Mouse (Mus musculus) kidney, postnatal 0 days (tissue): ENCODE results near the gene Srrm2. TPM values are rescaled to one million over a fixed set of nuclear protein-coding genes. Genes with fewer than 3 reads are reported as not detected.

Experiments used
- ATAC-seq: fragments of 200-750 bp; cut with Nextera tagmentation; replicated peaks from 2 replicates; pipeline ENCODE4 v1.8.0; 2017; ENCODE audit warnings: low read depth, moderate number of reproducible peaks, moderate TSS enrichment, moderate library complexity; ENCODE audit not compliant: low FRiP score
- DNase-seq: peaks from one replicate; pipeline ENCODE4 v3.0.0-alpha.2; 2016; ENCODE audit warnings: low spot score
- H3K27ac ChIP-seq: fragments of 300-500 bp; sonication (generic); 2 replicates; pipeline ENCODE4 v1.5.1; 2014; ENCODE audit warnings: mild to moderate bottlenecking
- H3K27me3 ChIP-seq: fragments of 300-500 bp; sonication (generic); 2 replicates; pipeline ENCODE4 v1.6.1; 2014; ENCODE audit warnings: low read length, mixed read lengths; ENCODE audit not compliant: insufficient read depth
- H3K36me3 ChIP-seq: fragments of 300-500 bp; sonication (generic); 2 replicates; pipeline ENCODE4 v1.6.1; 2014; ENCODE audit warnings: low read length, mixed read lengths; ENCODE audit not compliant: insufficient read depth
- H3K4me1 ChIP-seq: fragments of 300-500 bp; sonication (generic); replicated peaks from 2 replicates; pipeline ENCODE4 v1.6.1; 2014; ENCODE audit warnings: antibody characterized with exemption, low read length, mixed read lengths; ENCODE audit not compliant: insufficient read depth
- H3K4me2 ChIP-seq: fragments of 300-500 bp; sonication (generic); 2 replicates; pipeline ENCODE4 v1.6.1; 2014; ENCODE audit warnings: mild to moderate bottlenecking, low read length, moderate library complexity, mixed read lengths
- H3K4me3 ChIP-seq: fragments of 300-500 bp; sonication (generic); replicated peaks from 2 replicates; pipeline ENCODE4 v1.5.1; 2014; ENCODE audit warnings: low read depth, low read length
- H3K9ac ChIP-seq: fragments of 300-500 bp; sonication (generic); 2 replicates; pipeline ENCODE4 v1.6.1; 2014; ENCODE audit warnings: low read depth, low read length
- H3K9me3 ChIP-seq: fragments of 300-500 bp; sonication (generic); replicated peaks from 2 replicates; pipeline ENCODE4 v1.6.1; 2016; ENCODE audit warnings: low read length, inconsistent platforms, mixed read lengths
- CTCF ChIP-seq: IDR thresholded peaks from 2 replicates; pipeline ENCODE4 v1.5.1; 2016; ENCODE audit warnings: antibody characterized with exemption, low read depth, mild to moderate bottlenecking, moderate library complexity
- WGBS: fragments of 180-500 bp; shearing (Covaris S2); extraction: QIAGEN DNeasy Blood & Tissue Kit; methylation state at CpG from one replicate; pipeline ENCODE4 v1.1.7; 2014; 5-methylcytosine and 5-hydroxymethylcytosine counted together
- polyA plus RNA-seq: library from polyadenylated mRNA; unstranded; fragments of >200 nt; fragmentation: Nextera tagmentation; extraction: Ambion mirVana; gene quantifications from 2 replicates; pipeline ENCODE4 v1.2.1, GENCODE M21; 2015

The Srrm2 gene
- polyA plus RNA-seq, 1 experiment from 2014 or later, result 304 TPM

GRCm38 (mm10) chr17:23807918-23808317 lies 17.6 kb downstream of the Srrm2 start:
- no peak for TF ChIP-seq CTCF
- no peak overlapping the region for H3K4me2 ChIP-seq
- H3K27me3 ChIP-seq, result no peaks in the 10 kb centered on the region
- H3K9ac ChIP-seq, result no peak overlapping the region
- H3K36me3 ChIP-seq, result peaks cover 46% of the 10 kb centered on the region
- H3K9me3 ChIP-seq, result no peaks in the 10 kb centered on the region
- H3K4me3 ChIP-seq, result no peak overlapping the region
- DNase-seq (no peak), ATAC-seq (no peak)
- WGBS, result 87% methylated on average over 3 of the region's 3 CpGs
- peaks cover 18% of the 10 kb centered on the region; the same call in 1 of the 2 replicates for H3K4me1 ChIP-seq
- H3K27ac ChIP-seq, result no peak overlapping the region

GRCm38 (mm10) chr17:23815641-23816040 lies 25.3 kb downstream of the Srrm2 start:
- no peaks in the 10 kb centered on the region for H3K4me1 ChIP-seq
- H3K4me3 ChIP-seq, result no peak overlapping the region
- no peak for ATAC-seq
- TF ChIP-seq CTCF, result no peak
- H3K27ac ChIP-seq, result no peak overlapping the region
- no peak overlapping the region for H3K4me2 ChIP-seq
- DNase-seq, result no peak
- H3K27me3 ChIP-seq, result no peaks in the 10 kb centered on the region
- peaks cover 22% of the 10 kb centered on the region for H3K9me3 ChIP-seq
- H3K9ac ChIP-seq, result no peak overlapping the region
- H3K36me3 ChIP-seq, result peaks cover 85% of the 10 kb centered on the region
- WGBS, result 97% methylated on average over 16 of the region's 16 CpGs

GRCm38 (mm10) chr17:23818579-23818978 lies 28.2 kb downstream of the Srrm2 start:
- no peak for TF ChIP-seq CTCF
- WGBS, result 98% methylated on average over 8 of the region's 8 CpGs
- peaks cover 93% of the 10 kb centered on the region for H3K36me3 ChIP-seq
- no peaks in the 10 kb centered on the region for H3K4me1 ChIP-seq
- H3K27ac ChIP-seq, result no peak overlapping the region
- no peak overlapping the region for H3K4me2 ChIP-seq
- peaks cover 22% of the 10 kb centered on the region for H3K9me3 ChIP-seq
- H3K27me3 ChIP-seq, result no peaks in the 10 kb centered on the region
- no peak for DNase-seq
- no peak for ATAC-seq
- no peak overlapping the region for H3K4me3 ChIP-seq
- no peak overlapping the region for H3K9ac ChIP-seq

GRCm38 (mm10) chr17:23819235-23819634 lies 28.9 kb downstream of the Srrm2 start:
- no peak for DNase-seq
- Histone ChIP-seq H3K9ac (no peak overlapping the region), H3K36me3 (peaks cover 92% of the 10 kb centered on the region), H3K27me3 (no peaks in the 10 kb centered on the region), H3K4me2 (no peak overlapping the region), H3K4me3 (no peak overlapping the region), H3K9me3 (peaks cover 22% of the 10 kb centered on the region), H3K4me1 (no peaks in the 10 kb centered on the region), H3K27ac (no peak overlapping the region)
- 98% methylated on average over 25 of the region's 25 CpGs for WGBS
- no peak for TF ChIP-seq CTCF
- no peak for ATAC-seq

GRCm38 (mm10) chr17:23820731-23821130 lies 30.4 kb downstream of the Srrm2 start:
- DNase-seq (no peak), ATAC-seq (no peak)
- H3K9me3 ChIP-seq, result peaks cover 15% of the 10 kb centered on the region
- peaks cover 92% of the 10 kb centered on the region for H3K36me3 ChIP-seq
- H3K27me3 ChIP-seq, result no peaks in the 10 kb centered on the region
- no peak overlapping the region for H3K4me2 ChIP-seq
- WGBS, result 94% methylated on average over 5 of the region's 5 CpGs
- TF ChIP-seq CTCF, result no peak
- H3K4me1 ChIP-seq, result no peaks in the 10 kb centered on the region
- H3K27ac ChIP-seq, result no peak overlapping the region
- H3K4me3 ChIP-seq, result no peak overlapping the region
- no peak overlapping the region for H3K9ac ChIP-seq

- TF ChIP-seq CTCF, result no peak
- peaks cover 85% of the 10 kb centered on the region for H3K36me3 ChIP-seq
- ATAC-seq (no peak), DNase-seq (no peak)
- no peak overlapping the region for H3K9ac ChIP-seq
- no peak overlapping the region for H3K4me2 ChIP-seq
- H3K4me1 ChIP-seq, result no peaks in the 10 kb centered on the region
- H3K9me3 ChIP-seq, result peaks cover 15% of the 10 kb centered on the region
- H3K4me3 ChIP-seq, result no peak overlapping the region
- H3K27ac ChIP-seq, result no peak overlapping the region
- H3K27me3 ChIP-seq, result no peaks in the 10 kb centered on the region
- 71% methylated on average over 6 of the region's 6 CpGs for WGBS
Observed at GRCm38 (mm10) chr17:23822094-23822493, 31.8 kb downstream of the Srrm2 start.

- WGBS, result 73% methylated on average over 16 of the region's 16 CpGs
- no peak for DNase-seq
- no peak overlapping the region for H3K27ac ChIP-seq
- H3K4me1 ChIP-seq, result no peaks in the 10 kb centered on the region; the same call in 1 of the 2 replicates
- no peak overlapping the region for H3K4me2 ChIP-seq
- H3K36me3 ChIP-seq, result peaks cover 76% of the 10 kb centered on the region
- no peaks in the 10 kb centered on the region for H3K27me3 ChIP-seq
- H3K4me3 ChIP-seq, result no peak overlapping the region
- H3K9me3 ChIP-seq, result peaks cover 15% of the 10 kb centered on the region
- H3K9ac ChIP-seq, result no peak overlapping the region
- no peak; the same call in 1 of the 2 replicates for ATAC-seq
- no peak for TF ChIP-seq CTCF
Observed at GRCm38 (mm10) chr17:23823018-23823417, 32.7 kb downstream of the Srrm2 start.
